Mouse (Mus musculus) lung, adult 18-20 months (tissue): ENCODE measurements at regions not wholly inside any gene's neighbourhood (a gene's known extent, or its start where the extent isn't known, plus 50 kb on each side); places are given as distances from the start of the nearest gene placed in this dataset.
"Not testable (repeated sequence)": the region's sequence is repeated elsewhere in the genome, so short reads cannot be mapped to it uniquely, and the experiment has no call there.

Source experiments
- DNase-seq, 2 experiments: peaks; one replicate each; pipeline ENCODE4 v3.0.0; 2022; ENCODE audit warnings: mixed read lengths in 2 of 2

- no peak for DNase-seq
Measured at GRCm38 (mm10) chr12:117379103-117379850, 137.0 kb upstream of the Rapgef5 start.

GRCm38 (mm10) chr12:117380836-117381235 lies 135.4 kb upstream of the Rapgef5 start:
- DNase-seq: no peak

GRCm38 (mm10) chr12:117382727-117383126 lies 133.6 kb upstream of the Rapgef5 start:
- not testable (repeated sequence) for DNase-seq

GRCm38 (mm10) chr12:117385072-117385666 lies 131.1 kb upstream of the Rapgef5 start:
- DNase-seq: peak; percentile 63 to 74

GRCm38 (mm10) chr12:117385697-117386096 lies 130.6 kb upstream of the Rapgef5 start:
- no peak for DNase-seq

GRCm38 (mm10) chr12:117386957-117387356 lies 129.3 kb upstream of the Rapgef5 start:
- no peak for DNase-seq

- DNase-seq: peak; percentile 17 to 54
Measured at GRCm38 (mm10) chr12:117389516-117390347, 126.5 kb upstream of the Rapgef5 start.

- DNase-seq: no peak
Measured at GRCm38 (mm10) chr12:117397512-117397911, 118.8 kb upstream of the Rapgef5 start.

- DNase-seq: peak; percentile 64 to 72
Measured at GRCm38 (mm10) chr12:117403513-117404156, 112.6 kb upstream of the Rapgef5 start.

GRCm38 (mm10) chr12:117404157-117404752 lies 112.0 kb upstream of the Rapgef5 start:
- DNase-seq: peak in 1 of 2 experiments; percentile 7

GRCm38 (mm10) chr12:117406832-117407231 lies 109.4 kb upstream of the Rapgef5 start:
- DNase-seq: no peak

GRCm38 (mm10) chr12:117410604-117411003 lies 105.7 kb upstream of the Rapgef5 start:
- peak in 1 of 2 experiments; percentile 34 for DNase-seq

GRCm38 (mm10) chr12:117412257-117412656 lies 104.0 kb upstream of the Rapgef5 start:
- peak; percentile 35 to 54 for DNase-seq

- DNase-seq: no peak
Measured at GRCm38 (mm10) chr12:117412779-117413505, 103.3 kb upstream of the Rapgef5 start.

GRCm38 (mm10) chr12:117414020-117414419 lies 102.3 kb upstream of the Rapgef5 start:
- no peak for DNase-seq

- DNase-seq: no peak
Measured at GRCm38 (mm10) chr12:117415146-117415545, 101.1 kb upstream of the Rapgef5 start.

- no peak for DNase-seq
Measured at GRCm38 (mm10) chr12:117417991-117418390, 98.3 kb upstream of the Rapgef5 start.

GRCm38 (mm10) chr12:117422315-117422978 lies 93.8 kb upstream of the Rapgef5 start:
- DNase-seq: peak in 1 of 2 experiments; percentile 19

- no peak for DNase-seq
Measured at GRCm38 (mm10) chr12:117425363-117426031, 90.8 kb upstream of the Rapgef5 start.

GRCm38 (mm10) chr12:117427431-117427830 lies 88.8 kb upstream of the Rapgef5 start:
- peak; percentile 28 to 61 for DNase-seq
